ENCODE assay signal across 16 mouse cellular contexts in genomic region chr11:30572790-30573395, GRCm38 (mm10).
DNase-seq lines count a peak whose midpoint lies in the region; ATAC-seq lines count a peak whose summit lies in the region.
"Had no signal": no experiment of that assay in that cellular context is flagged by ENCODE, and none has a peak within 500 bp of the region (broad histone marks: within the 10 kb centered on the region; RNA-seq: fewer than 3 reads in every experiment).

No protein-coding gene starts in this region.

- no peaks in the 10 kb centered on the region for H3K4me1 ChIP-seq in intestine, embryonic 15.5 days (replicated peaks)
- H3K4me1 ChIP-seq in intestine, embryonic 16.5 days (ENCODE audit: control insufficient read depth, insufficient read depth, low read length) = no peaks in the 10 kb centered on the region
- H3K4me1 ChIP-seq: forebrain, embryonic 15.5 days; hindbrain, embryonic 15.5 days; limb, embryonic 15.5 days; neural tube, embryonic 13.5 days had no signal

- peak; percentile 13 to 29 for DNase-seq in urinary bladder, postnatal 36 days (ENCODE audit: low spot score in 2 of 2)
- no peak for DNase-seq in urinary bladder, postnatal 4 days (ENCODE audit: low spot score in 2 of 2)
- DNase-seq in lung, postnatal 25 days (ENCODE audit: low spot score) = peak; percentile 37
- DNase-seq in right cerebral cortex, postnatal 10 days (ENCODE audit: low spot score in 2 of 2) = no peak
- DNase-seq: B cell, adult 2 months; cerebellum, adult 9-10 months; heart, adult 18-20 months; kidney, postnatal 10 days had no signal

- no peak for ATAC-seq in intestine, embryonic 15.5 days
- ATAC-seq in intestine, embryonic 16.5 days = no peak
- ATAC-seq in monocyte, adult 5-6 weeks (replicated peaks; ENCODE audit: insufficient number of reproducible peaks, low FRiP score, low TSS enrichment, poor library complexity, severe bottlenecking) = no peak
- ATAC-seq: forebrain, embryonic 15.5 days had no signal

- no peak overlapping the region for H3K27ac ChIP-seq in intestine, embryonic 15.5 days
- no peak overlapping the region for H3K27ac ChIP-seq in intestine, embryonic 16.5 days (ENCODE audit: low read length)
- H3K27ac ChIP-seq: forebrain, embryonic 15.5 days; hindbrain, embryonic 15.5 days; left cerebral cortex, adult 2 months; limb, embryonic 15.5 days; neural tube, embryonic 13.5 days had no signal

- H3K4me3 ChIP-seq in intestine, embryonic 15.5 days (replicated peaks) = no peak overlapping the region
- no peak overlapping the region for H3K4me3 ChIP-seq in intestine, embryonic 16.5 days (ENCODE audit: low read length)
- H3K4me3 ChIP-seq: forebrain, embryonic 15.5 days; hindbrain, embryonic 15.5 days; left cerebral cortex, adult 2 months; limb, embryonic 15.5 days; neural tube, embryonic 13.5 days had no signal

- WGBS in intestine, embryonic 15.5 days = 61% methylated on average over 15 of the region's 15 CpGs
- 67% methylated on average over 15 of the region's 15 CpGs for WGBS in intestine, embryonic 16.5 days

- H3K27me3 ChIP-seq in intestine, embryonic 15.5 days (replicated peaks) = no peaks in the 10 kb centered on the region
- no peaks in the 10 kb centered on the region for H3K27me3 ChIP-seq in intestine, embryonic 16.5 days (replicated peaks; ENCODE audit: control insufficient read depth, insufficient read depth, low read length)
- H3K27me3 ChIP-seq: forebrain, embryonic 15.5 days; hindbrain, embryonic 15.5 days; limb, embryonic 15.5 days; neural tube, embryonic 13.5 days had no signal

- no peaks in the 10 kb centered on the region for H3K9me3 ChIP-seq in intestine, embryonic 15.5 days
- H3K9me3 ChIP-seq in intestine, embryonic 16.5 days (ENCODE audit: control insufficient read depth, low read length) = no peaks in the 10 kb centered on the region
- H3K9me3 ChIP-seq: forebrain, embryonic 15.5 days; hindbrain, embryonic 15.5 days; limb, embryonic 15.5 days; neural tube, embryonic 13.5 days had no signal

- no peak overlapping the region for H3K9ac ChIP-seq in intestine, embryonic 15.5 days
- no peak overlapping the region for H3K9ac ChIP-seq in intestine, embryonic 16.5 days (ENCODE audit: low read depth, low read length)
- H3K9ac ChIP-seq: forebrain, embryonic 15.5 days; hindbrain, embryonic 15.5 days; limb, embryonic 15.5 days; neural tube, embryonic 13.5 days had no signal

- H3K36me3 ChIP-seq in intestine, embryonic 15.5 days = no peaks in the 10 kb centered on the region
- no peaks in the 10 kb centered on the region for H3K36me3 ChIP-seq in intestine, embryonic 16.5 days (ENCODE audit: control insufficient read depth, insufficient read depth, low read length)
- H3K36me3 ChIP-seq: forebrain, embryonic 15.5 days; hindbrain, embryonic 15.5 days; limb, embryonic 15.5 days; neural tube, embryonic 13.5 days had no signal

- H3K4me2 ChIP-seq in intestine, embryonic 15.5 days (replicated peaks) = peak overlapping the region; percentile 17; the same call in 1 of the 2 replicates
- H3K4me2 ChIP-seq in intestine, embryonic 16.5 days (ENCODE audit: low read depth, low read length) = no peak overlapping the region
- H3K4me2 ChIP-seq: forebrain, embryonic 15.5 days; hindbrain, embryonic 15.5 days; limb, embryonic 15.5 days; neural tube, embryonic 13.5 days had no signal

Comparison
In these comparisons a context has a peak if more than half of its experiments do, and no peak if none do; other contexts are left out.
1. DNase-seq: peak in urinary bladder, postnatal 36 days (2 of 2) and lung, postnatal 25 days (single experiment); none in urinary bladder, postnatal 4 days (0 of 2) and right cerebral cortex, postnatal 10 days (0 of 2).